Mouse (Mus musculus) neural tube, embryonic 10.5 days (tissue): Measurements from ENCODE around the gene Cacnb4.
A peak's percentile ranks its signal among the peaks of the same experiment; 100 is the strongest.

Experiments used
- DNase-seq: peaks from one replicate; pipeline ENCODE4 v3.0.0-alpha.2; 2017; ENCODE audit warnings: low spot score; ENCODE audit errors: extremely low spot score

Gene Cacnb4

GRCm38 (mm10) chr2:52604651-52605020 is 72.0 kb downstream of the Cacnb4 start:
- DNase-seq = no peak

- no peak for DNase-seq
Observed at GRCm38 (mm10) chr2:52603935-52604650, 72.5 kb downstream of the Cacnb4 start.

- DNase-seq = no peak
Observed at GRCm38 (mm10) chr2:52603421-52603820, 73.2 kb downstream of the Cacnb4 start.

GRCm38 (mm10) chr2:52602921-52603320 is 73.7 kb downstream of the Cacnb4 start:
- DNase-seq = no peak

- no peak for DNase-seq
Observed at GRCm38 (mm10) chr2:52602228-52602627, 74.4 kb downstream of the Cacnb4 start.

GRCm38 (mm10) chr2:52597511-52597910 is 79.1 kb downstream of the Cacnb4 start:
- no peak for DNase-seq

GRCm38 (mm10) chr2:52593814-52594213 is 82.8 kb downstream of the Cacnb4 start:
- no peak for DNase-seq

GRCm38 (mm10) chr2:52593260-52593659 is 83.4 kb downstream of the Cacnb4 start:
- DNase-seq = no peak

GRCm38 (mm10) chr2:52590970-52591347 is 85.7 kb downstream of the Cacnb4 start:
- peak; percentile 64 for DNase-seq

GRCm38 (mm10) chr2:52590340-52590969 is 86.2 kb downstream of the Cacnb4 start:
- no peak for DNase-seq

GRCm38 (mm10) chr2:52589514-52589913 is 87.1 kb downstream of the Cacnb4 start:
- DNase-seq = no peak

GRCm38 (mm10) chr2:52585384-52585783 is 91.2 kb downstream of the Cacnb4 start:
- DNase-seq = no peak

- no peak for DNase-seq
Observed at GRCm38 (mm10) chr2:52581132-52581781, 95.4 kb downstream of the Cacnb4 start.

GRCm38 (mm10) chr2:52580697-52581096 is 95.9 kb downstream of the Cacnb4 start:
- no peak for DNase-seq

GRCm38 (mm10) chr2:52578846-52579245 is 97.8 kb downstream of the Cacnb4 start:
- no peak for DNase-seq

- no peak for DNase-seq
Observed at GRCm38 (mm10) chr2:52577700-52578099, 98.9 kb downstream of the Cacnb4 start.

GRCm38 (mm10) chr2:52576546-52576945 is 100.1 kb downstream of the Cacnb4 start:
- no peak for DNase-seq

GRCm38 (mm10) chr2:52575637-52576175 is 100.9 kb downstream of the Cacnb4 start:
- DNase-seq = no peak

GRCm38 (mm10) chr2:52574929-52575328 is 101.7 kb downstream of the Cacnb4 start:
- DNase-seq = no peak

- DNase-seq = no peak
Observed at GRCm38 (mm10) chr2:52572221-52572620, 104.4 kb downstream of the Cacnb4 start.

- DNase-seq = no peak
Observed at GRCm38 (mm10) chr2:52571339-52571968, 105.2 kb downstream of the Cacnb4 start.

GRCm38 (mm10) chr2:52570781-52571180 is 105.8 kb downstream of the Cacnb4 start:
- DNase-seq = no peak
